Mouse (Mus musculus): ENCODE measurements around the gene Olfr25.

Olfr25 gene

GRCm38 (mm10) chr9:38328760-38329159, at the start of gene Olfr25:
TSS of gene Olfr25 (plus strand) at chr9:38329060.
- DNase-seq, result no peak

- DNase-seq, result no peak
Observed at GRCm38 (mm10) chr9:38290807-38291206, 38.1 kb upstream of the Olfr25 start, which contains the start of gene Olfr896-ps1. TSS of gene Olfr896-ps1 (plus strand) at chr9:38291107.

- DNase-seq, result no peak
Observed at GRCm38 (mm10) chr9:38348111-38348510, 19.3 kb downstream of the Olfr25 start, which contains the start of gene Olfr898. TSS of gene Olfr898 (plus strand) at chr9:38348411.

GRCm38 (mm10) chr9:38366596-38366995, 37.7 kb downstream of the Olfr25 start, which contains the start of gene Olfr250:
TSS of gene Olfr250 (plus strand) at chr9:38366896.
- DNase-seq, result no peak

- DNase-seq, result no peak
Observed at GRCm38 (mm10) chr9:38376786-38377185, 47.9 kb downstream of the Olfr25 start, which contains the start of gene Olfr251. TSS of gene Olfr251 (plus strand) at chr9:38377086.

Data from cerebellum, postnatal 36 days (tissue).